Mouse (Mus musculus) central nervous system, embryonic 18 days (tissue): ENCODE measurements around the gene Myo15b. TPM values are rescaled to one million over a fixed set of nuclear protein-coding genes. Genes with fewer than 3 reads are reported as not detected.

ENCODE experiments used
- polyA plus RNA-seq: library from polyadenylated mRNA; depleted of rRNA; stranded (reverse); fragments of >200 nt; gene quantifications from 2 replicates; pipeline ENCODE4 v1.2.3, GENCODE M21; 2012; rRNA removed

Myo15b gene
- polyA plus RNA-seq, result 0.13 and 0.22 TPM in 2 replicates

GRCm38 (mm10) chr11:115858354-115858753 lies at the start of gene Myo15b:
Gene Myo15b, plus strand, starts transcription at chr11:115858406.

DNA sequence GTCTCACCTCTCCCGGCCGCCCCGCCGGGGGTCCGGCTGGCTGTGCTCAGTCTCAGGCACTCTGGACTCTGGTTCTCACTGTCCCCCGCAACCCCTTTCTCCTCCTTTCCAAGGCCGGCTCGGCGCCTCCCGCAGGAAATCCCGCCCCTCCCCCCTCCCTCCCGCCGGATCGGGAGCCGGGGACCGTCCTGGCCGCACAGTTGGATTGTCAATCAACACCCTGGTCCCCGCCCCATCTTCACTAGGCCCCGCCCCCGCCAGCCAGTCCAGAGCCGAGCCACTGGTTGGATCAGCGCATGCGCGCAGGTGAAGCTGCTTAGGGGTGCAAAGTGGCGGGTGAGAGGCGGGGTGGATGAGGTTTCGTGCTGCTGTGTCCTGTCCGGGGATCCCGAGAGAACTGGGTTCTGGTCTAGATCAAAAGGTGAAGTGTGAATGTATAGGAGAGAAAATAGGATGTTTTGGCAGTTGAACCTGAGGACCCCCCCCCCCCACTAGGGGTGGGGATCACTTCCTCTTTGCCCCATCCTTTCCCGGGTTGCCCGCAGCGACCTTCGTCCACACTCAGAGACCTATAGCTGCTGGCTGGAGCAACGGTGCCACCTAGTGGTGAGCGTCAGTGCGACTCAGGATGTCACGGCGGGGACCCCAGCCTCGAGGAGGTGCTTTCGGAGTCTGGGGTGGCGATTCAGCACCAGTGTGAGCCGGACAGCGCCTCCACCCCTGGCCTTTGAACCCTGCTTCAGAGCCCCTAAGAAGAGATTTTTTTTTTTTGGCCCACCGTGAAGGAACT lies 44.5 kb upstream of the Myo15b start, which contains the start of gene Caskin2:
Gene Caskin2 (minus strand): TSS at position 133 of the 790 bp plus-strand sequence.

DNA sequence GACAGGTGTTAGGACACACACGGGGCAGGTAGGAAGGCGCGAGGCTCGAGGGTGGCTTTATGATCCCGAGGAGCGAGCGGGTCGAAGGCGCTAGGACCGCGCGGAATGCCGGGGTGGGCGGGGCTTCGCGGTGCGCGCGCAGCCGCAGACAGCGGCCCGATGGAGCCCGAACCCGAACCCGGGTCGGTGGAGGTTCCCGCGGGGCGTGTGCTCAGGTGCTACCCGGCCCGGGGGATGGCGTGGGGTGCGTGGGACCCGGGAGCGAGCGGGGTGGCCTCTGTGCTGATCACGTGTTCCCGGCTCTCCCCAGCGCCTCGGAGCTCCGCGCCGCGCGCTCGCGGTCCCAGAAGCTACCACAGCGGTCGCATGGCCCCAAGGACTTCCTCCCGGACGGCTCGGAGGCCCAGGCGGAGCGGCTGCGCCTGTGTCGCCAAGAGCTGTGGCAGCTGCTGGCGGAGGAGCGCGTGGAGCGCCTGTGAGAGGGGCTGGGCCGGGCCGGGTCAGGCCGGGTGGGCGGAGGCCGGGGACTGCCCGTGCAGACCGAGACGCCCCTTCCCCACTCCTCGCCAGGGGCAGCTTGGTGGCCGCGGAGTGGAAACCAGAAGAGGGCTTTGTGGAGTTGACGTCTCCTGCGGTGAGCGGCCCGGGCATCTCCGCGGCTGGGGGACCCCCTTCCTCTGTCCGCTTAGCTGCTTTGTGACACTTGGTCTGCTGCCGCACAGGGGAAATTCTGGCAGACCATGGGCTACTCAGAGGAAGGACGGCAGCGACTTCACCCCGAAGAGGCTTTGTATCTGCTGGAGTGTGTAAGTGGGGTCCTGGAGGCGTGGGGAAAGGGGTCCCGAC lies 43.4 kb upstream of the Myo15b start, which contains the start of gene Tsen54:
Gene Tsen54 (plus strand): TSS at position 120 of the 846 bp plus-strand sequence.

DNA sequence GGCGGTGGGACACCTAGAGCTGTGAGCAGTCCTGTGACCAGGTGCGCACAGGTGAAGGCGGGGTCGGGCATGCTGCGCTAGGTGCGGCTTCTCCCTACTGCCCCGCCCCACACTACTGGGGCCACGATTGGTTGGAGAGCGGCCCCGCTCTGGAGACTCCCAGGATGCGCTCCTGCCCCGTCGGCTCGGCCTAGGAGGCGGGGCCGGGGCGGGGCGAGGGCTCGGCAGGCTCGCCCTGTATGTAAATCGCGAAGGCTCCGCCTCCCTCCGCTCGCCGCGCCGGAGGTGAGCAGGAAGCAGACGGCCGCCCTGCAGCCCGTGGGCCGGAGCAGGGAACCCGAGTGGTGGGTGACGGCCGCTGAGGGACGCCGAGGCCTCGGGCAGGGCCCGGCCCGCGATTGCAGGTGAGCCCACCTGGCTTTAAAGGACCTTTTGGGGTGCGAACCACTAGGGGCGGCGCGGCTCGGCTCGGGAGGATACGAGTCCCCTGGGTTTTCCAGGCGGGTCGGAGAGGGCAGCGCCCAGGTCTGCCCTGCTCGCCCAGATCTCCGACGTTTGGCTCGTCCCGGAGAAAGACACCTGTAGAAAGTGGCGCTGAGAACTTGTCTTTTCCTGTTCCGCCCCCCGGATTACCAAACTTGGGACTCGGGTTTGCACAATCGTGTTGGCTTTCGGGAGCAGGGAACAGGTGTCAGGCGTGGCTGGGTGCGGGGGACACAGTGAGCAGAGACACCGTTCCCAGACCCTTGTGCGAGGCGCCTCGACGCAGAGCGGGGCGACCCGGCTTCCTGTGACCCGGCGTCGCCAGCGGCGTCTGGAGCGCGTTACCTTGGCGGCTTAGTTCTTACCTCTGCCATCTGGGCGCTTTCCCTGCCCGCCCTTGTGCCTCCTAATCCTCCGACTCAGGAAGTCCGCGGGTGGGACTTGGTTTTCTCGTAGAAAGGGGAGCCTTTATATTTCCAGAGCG lies 34.1 kb upstream of the Myo15b start, which contains the start of gene Llgl2:
Gene Llgl2 (plus strand): TSS at position 276 of the 967 bp plus-strand sequence.

DNA sequence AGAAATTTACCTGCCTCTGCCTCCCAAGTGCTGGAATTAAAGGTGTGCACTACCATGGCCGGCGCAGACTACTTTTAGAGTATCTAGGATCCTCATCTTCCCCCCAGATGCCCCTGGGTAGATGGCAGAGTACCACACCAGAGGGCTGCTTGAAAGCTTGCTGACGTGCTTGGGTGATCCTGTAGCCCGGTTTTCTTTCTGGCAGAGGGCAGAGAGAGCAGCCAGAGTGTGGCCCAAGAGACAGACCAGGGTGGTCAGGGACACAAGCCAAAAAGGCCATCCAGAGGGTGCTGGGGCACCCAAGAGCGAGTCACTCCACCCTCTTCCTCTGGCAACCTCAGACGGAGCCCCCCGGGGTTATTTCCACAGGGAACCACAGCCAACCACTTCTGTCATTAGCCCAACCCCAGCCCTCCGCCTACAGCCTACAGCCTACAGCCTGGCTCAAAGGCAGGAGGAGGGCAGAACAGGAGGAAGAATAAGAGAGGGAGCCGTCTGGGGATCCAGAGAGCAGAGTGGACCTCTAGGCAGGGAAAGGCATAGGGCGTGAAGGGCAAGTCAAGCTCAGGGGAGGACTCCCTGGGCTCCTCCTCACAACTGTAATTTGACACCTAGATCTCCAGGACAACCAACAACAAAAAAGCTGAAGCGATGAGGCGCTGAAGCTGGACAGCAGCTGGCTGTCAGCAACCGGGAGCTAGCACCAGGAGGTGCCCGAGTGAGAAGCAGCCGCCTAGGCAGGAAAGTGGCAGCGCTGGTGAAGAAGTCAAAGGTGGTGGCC lies 41.5 kb downstream of the Myo15b start, which contains the start of gene Smim5:
Gene Smim5 (plus strand): TSS at position 481 of the 781 bp plus-strand sequence.

GRCm38 (mm10) chr11:115911632-115912376 lies 53.6 kb downstream of the Myo15b start, which contains the start of gene Smim6:
Gene Smim6, plus strand, starts transcription at chr11:115912017.

DNA sequence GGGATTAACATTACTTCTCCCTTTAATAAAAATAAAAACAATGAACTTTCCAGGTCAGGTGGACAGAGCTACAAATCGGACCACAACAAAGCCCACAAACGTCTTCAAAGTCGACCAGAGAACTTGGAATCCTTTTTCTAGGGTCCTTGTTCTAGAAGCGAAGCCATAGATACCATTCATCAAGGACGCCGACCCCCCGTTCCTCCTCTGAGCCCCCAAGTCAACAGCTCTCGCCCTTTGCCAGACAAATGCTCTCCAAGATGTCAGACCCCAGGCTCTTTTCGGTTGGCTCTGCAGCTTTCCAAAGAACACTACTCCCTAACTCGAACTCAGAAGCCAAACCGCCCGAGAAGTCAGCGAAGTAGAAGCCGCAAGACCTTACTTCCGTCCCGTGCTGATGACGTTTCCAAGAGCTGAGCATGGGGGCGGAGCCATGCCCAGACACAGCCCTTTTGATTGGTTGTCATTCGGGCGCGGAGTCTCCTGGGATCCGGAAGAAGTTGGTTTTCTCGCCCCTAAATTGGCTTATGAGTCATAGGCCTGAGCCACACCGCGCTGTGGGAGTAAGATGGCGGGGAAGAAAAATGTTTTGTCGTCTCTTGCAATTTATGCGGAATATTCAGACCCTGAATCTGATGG lies 75.0 kb downstream of the Myo15b start, which contains the start of the genes Sap30bp and Recql5:
Gene Sap30bp (plus strand): TSS at position 175 of the 639 bp plus-strand sequence.
Gene Recql5 (minus strand): TSS at position 370 of the 639 bp plus-strand sequence.

Other genes starting within 250 kb of the Myo15b start
- gene Mif4gd, start 245.4 kb upstream of the Myo15b start, polyA plus RNA-seq, result 20.5 and 21.5 TPM in 2 replicates
- 71.3 and 78.6 TPM in 2 replicates for gene Slc25a19, start 230.1 kb upstream of the Myo15b start, polyA plus RNA-seq
- gene Grb2, start 149.8 kb upstream of the Myo15b start, polyA plus RNA-seq, result 149 and 150 TPM in 2 replicates
- gene Tmem94, start 93.0 kb upstream of the Myo15b start, polyA plus RNA-seq, result 33.2 and 39.8 TPM in 2 replicates
- 11.0 and 11.8 TPM in 2 replicates for gene Caskin2, start 44.8 kb upstream of the Myo15b start, polyA plus RNA-seq
- 24.4 and 26.9 TPM in 2 replicates for gene Tsen54, start 43.7 kb upstream of the Myo15b start, polyA plus RNA-seq
- gene Llgl2, start 34.4 kb upstream of the Myo15b start, polyA plus RNA-seq, result 1.4 and 1.6 TPM in 2 replicates
- 0.31 and 2.1 TPM in 2 replicates for gene Smim5, start 41.6 kb downstream of the Myo15b start, polyA plus RNA-seq
- gene Smim6, start 53.6 kb downstream of the Myo15b start, polyA plus RNA-seq, result 0.11 TPM in 1 of 2 replicates, not detected in the other
- gene Sap30bp, start 74.9 kb downstream of the Myo15b start, polyA plus RNA-seq, result 60.5 and 68.3 TPM in 2 replicates
- 25.8 and 28.1 TPM in 2 replicates for gene Recql5, start 75.1 kb downstream of the Myo15b start, polyA plus RNA-seq
- gene Itgb4, start 116.3 kb downstream of the Myo15b start, polyA plus RNA-seq, result 1.1 and 1.2 TPM in 2 replicates
- gene Galk1, start 154.3 kb downstream of the Myo15b start, polyA plus RNA-seq, result 36.4 TPM in 2 replicates
- gene H3f3b, start 169.6 kb downstream of the Myo15b start, polyA plus RNA-seq, result 867 and 875 TPM in 2 replicates
- 48.3 and 48.5 TPM in 2 replicates for gene Unk, start 171.9 kb downstream of the Myo15b start, polyA plus RNA-seq
- gene Unc13d, start 219.6 kb downstream of the Myo15b start, polyA plus RNA-seq, result 0.57 and 0.70 TPM in 2 replicates
- gene Wbp2, start 228.6 kb downstream of the Myo15b start, polyA plus RNA-seq, result 132 and 148 TPM in 2 replicates